Mouse (Mus musculus) spleen, adult 2 months (tissue): ENCODE results near the gene Prkca.

Experiments
- CTCF ChIP-seq: fragments of 200-500 bp; IDR thresholded peaks from 2 replicates; pipeline ENCODE4 v1.5.1; 2011; ENCODE audit warnings: mild to moderate bottlenecking, inconsistent platforms; ENCODE audit not compliant: insufficient read depth, insufficient read length, insufficient replicate concordance; ENCODE audit errors: extremely low read depth
- POLR2A ChIP-seq: fragments of 200-500 bp; IDR thresholded peaks from 2 replicates; pipeline ENCODE4 v1.6.1; 2011; ENCODE audit warnings: low read depth, low read length, inconsistent platforms

DNA sequence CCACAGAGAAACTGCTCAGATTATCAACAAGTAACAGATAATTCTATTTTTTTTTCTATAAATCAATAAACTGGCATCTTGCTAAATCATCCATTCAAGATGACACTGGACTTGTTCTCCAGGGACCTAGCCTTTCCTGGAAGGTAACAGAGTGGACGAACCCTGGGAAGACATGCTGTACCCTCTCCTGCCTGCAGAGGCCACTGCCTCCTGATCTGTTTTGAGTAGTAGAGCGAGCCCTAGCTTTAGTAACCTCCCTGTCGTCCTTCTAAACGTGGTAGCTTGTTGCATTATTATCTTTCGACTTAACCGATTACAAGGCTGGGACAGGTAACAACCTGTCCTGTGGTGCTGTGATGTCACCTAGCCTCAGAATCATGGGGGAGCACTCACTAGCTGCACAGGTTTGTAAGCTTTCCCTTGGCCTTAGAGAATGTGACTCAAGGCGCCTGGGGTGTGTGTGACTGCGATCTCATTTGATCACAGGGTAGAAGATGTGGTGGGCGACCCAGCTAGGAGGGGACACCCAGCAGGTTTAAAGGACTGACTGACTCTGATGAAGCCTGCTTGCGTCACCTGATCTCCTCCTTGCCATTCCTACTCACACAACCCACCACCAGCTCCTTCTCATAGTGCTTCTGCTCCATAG lies 312.6 kb downstream of the Prkca start:
- TF ChIP-seq CTCF (no peak), POLR2A (no peak)
